Mouse (Mus musculus) embryonic facial prominence, embryonic 10.5 days (tissue): ENCODE results near the gene Cmbl. TPM values are rescaled to one million over a fixed set of nuclear protein-coding genes. Genes with fewer than 3 reads are reported as not detected.

Experiments
- DNase-seq: peaks from one replicate; pipeline ENCODE4 v3.0.0-alpha.2; 2017; ENCODE audit warnings: low spot score
- H3K27ac ChIP-seq: fragments of 300-500 bp; sonication (generic); replicated peaks from 2 replicates; pipeline ENCODE4 v1.5.1; 2016; ENCODE audit warnings: mild to moderate bottlenecking
- H3K27me3 ChIP-seq: fragments of 300-500 bp; sonication (generic); replicated peaks from 2 replicates; pipeline ENCODE4 v1.6.1; 2016; ENCODE audit warnings: low read depth, mild to moderate bottlenecking; ENCODE audit not compliant: poor library complexity, severe bottlenecking
- H3K36me3 ChIP-seq: fragments of 300-500 bp; sonication (generic); replicated peaks from 2 replicates; pipeline ENCODE4 v1.6.1; 2016; ENCODE audit warnings: mild to moderate bottlenecking, moderate library complexity
- H3K4me1 ChIP-seq: fragments of 300-500 bp; sonication (generic); 2 replicates; pipeline ENCODE4 v1.6.1; 2016
- H3K4me3 ChIP-seq: fragments of 300-500 bp; sonication (generic); 2 replicates; pipeline ENCODE4 v1.5.1; 2016; ENCODE audit warnings: mild to moderate bottlenecking, moderate library complexity
- H3K9me3 ChIP-seq: fragments of 300-500 bp; sonication (generic); 2 replicates; pipeline ENCODE4 v1.6.1; 2016; ENCODE audit warnings: mild to moderate bottlenecking
- WGBS: fragments of 180-500 bp; shearing (Covaris S2); methylation state at CpG from one replicate; pipeline ENCODE4 v1.1.7; 2016; 5-methylcytosine and 5-hydroxymethylcytosine counted together
- polyA plus RNA-seq: library from polyadenylated mRNA; unstranded; fragments of >200 nt; fragmentation: Nextera tagmentation; extraction: Ambion mirVana; gene quantifications from 2 replicates; pipeline ENCODE4 v1.2.1, GENCODE M21; 2016

Cmbl gene
- polyA plus RNA-seq, 1 experiment from 2014 or later = 2.3 TPM

DNA sequence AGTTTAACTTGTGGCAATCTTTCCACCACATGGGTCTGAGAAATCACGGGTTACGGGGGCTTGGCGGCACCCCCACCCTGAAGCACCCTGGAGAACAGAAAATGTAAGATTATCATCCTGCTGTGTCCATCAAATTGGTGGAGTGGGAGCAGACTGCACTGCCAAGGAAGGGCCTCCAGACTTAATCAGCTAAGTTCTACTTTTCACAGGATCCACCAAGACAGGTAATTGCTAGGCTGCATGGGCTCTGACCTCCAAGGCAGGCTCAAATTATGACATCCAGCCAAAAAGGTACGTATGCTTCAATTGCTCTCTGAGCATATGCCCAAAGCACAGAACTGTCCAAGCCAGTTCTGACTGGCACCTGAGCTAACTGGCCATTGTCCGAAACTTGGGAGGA lies 25.0 kb downstream of the Cmbl start:
- peaks cover 69% of the 10 kb centered on the region for H3K36me3 ChIP-seq
- no peak for DNase-seq

DNA sequence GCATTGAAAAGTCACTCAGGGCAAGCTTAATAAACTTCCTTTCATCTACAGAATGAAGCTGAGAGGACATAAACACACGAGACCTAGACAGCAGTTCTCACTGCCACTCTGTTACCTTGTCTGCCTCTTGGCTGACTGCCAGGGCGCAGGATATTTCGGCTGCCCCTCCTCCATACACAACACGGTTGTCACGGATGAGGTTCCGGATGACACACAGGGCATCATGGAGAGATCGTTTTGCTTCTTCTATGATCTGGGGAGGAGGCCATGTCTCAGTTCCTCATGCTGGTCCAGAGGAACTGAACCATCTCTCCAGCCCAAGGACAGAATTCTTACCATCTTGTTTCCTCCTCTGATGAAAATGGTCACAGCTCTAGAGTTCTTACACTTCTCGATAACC lies 27.3 kb downstream of the Cmbl start:
- H3K36me3 ChIP-seq = peaks cover 92% of the 10 kb centered on the region
- no peaks in the 10 kb centered on the region for H3K4me1 ChIP-seq
- H3K9me3 ChIP-seq = no peaks in the 10 kb centered on the region
- no peak overlapping the region for H3K4me3 ChIP-seq
- H3K27me3 ChIP-seq = no peaks in the 10 kb centered on the region
- no peak for DNase-seq
- 95% methylated on average over 8 of the region's 8 CpGs for WGBS
- no peak overlapping the region for H3K27ac ChIP-seq

More for the DNA sequence above, 25.0 kb downstream of the Cmbl start:
- no peak overlapping the region for H3K27ac ChIP-seq
- no peaks in the 10 kb centered on the region for H3K4me1 ChIP-seq
- no peak overlapping the region for H3K4me3 ChIP-seq
- H3K9me3 ChIP-seq = no peaks in the 10 kb centered on the region
- H3K27me3 ChIP-seq = no peaks in the 10 kb centered on the region
- WGBS = 90% methylated on average over 5 of the region's 5 CpGs

DNA sequence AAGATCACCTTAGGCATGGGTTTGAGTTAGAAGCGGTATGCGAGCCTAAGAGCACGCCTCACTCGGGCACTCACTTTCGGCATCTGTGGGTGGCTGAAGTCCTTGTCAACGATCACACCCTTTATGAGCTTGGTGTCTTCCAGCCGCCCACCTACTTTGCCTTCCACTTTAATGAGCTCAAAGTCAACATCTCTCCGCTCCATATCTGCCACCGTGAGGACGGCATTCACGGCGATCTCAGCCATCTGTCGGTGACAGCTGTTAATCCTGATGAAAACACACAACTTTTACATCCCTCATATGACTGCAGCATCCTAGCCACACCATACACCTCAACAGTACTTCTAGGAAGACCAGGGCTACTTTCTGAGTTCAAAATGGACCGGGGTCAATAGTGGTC lies 29.1 kb downstream of the Cmbl start:
- peaks cover 3% of the 10 kb centered on the region; the same call in 1 of the 2 replicates for H3K4me1 ChIP-seq
- WGBS = 95% methylated on average over 14 of the region's 14 CpGs
- H3K9me3 ChIP-seq = no peaks in the 10 kb centered on the region
- H3K36me3 ChIP-seq = peaks cover 97% of the 10 kb centered on the region
- no peak for DNase-seq
- H3K27ac ChIP-seq = no peak overlapping the region
- no peaks in the 10 kb centered on the region for H3K27me3 ChIP-seq
- H3K4me3 ChIP-seq = no peak overlapping the region

DNA sequence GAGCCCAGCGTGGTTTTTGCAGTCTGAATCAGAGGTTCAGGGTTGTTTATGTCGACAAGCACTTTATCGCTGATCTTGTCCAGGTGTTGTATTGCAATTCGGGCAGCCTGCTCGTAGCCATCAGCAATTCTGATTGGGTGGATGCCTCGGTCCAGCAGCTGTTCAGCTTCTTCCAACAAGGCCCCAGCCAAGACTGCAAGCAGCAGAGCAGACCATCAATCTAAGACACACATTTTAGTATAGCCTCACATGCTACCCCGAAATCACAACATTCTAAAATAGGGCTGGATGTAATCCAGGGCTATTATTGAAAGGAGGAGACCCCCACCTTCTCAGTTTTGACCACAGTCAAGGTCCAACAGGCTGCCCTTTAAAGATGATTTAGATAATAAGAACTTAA lies 30.5 kb downstream of the Cmbl start:
- H3K27ac ChIP-seq = no peak overlapping the region
- no peak overlapping the region for H3K4me3 ChIP-seq
- H3K36me3 ChIP-seq = peaks cover 83% of the 10 kb centered on the region
- DNase-seq = no peak
- 92% methylated on average over 7 of the region's 7 CpGs for WGBS
- H3K4me1 ChIP-seq = peaks cover 16% of the 10 kb centered on the region
- H3K27me3 ChIP-seq = no peaks in the 10 kb centered on the region
- no peaks in the 10 kb centered on the region for H3K9me3 ChIP-seq

DNA sequence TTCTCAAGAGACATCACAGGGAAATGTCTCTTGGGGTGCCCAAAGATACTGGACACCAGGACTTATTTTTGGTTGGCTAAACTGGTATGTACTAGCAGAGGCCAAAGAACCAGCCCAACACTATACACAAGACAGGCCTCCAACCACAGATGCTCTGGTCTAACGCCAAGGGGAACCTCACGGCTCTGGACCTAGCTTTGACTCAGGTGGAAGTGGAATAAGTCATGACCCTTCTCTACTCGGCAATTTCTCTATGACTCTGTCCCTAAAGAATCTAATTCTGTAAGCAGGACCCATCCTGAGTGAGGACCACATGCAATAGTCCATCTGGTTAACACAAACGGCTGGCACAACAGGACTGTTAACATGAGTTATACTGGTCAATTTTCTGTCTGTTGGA lies 34.6 kb downstream of the Cmbl start:
- H3K36me3 ChIP-seq = peaks cover 41% of the 10 kb centered on the region
- DNase-seq = no peak
- H3K9me3 ChIP-seq = no peaks in the 10 kb centered on the region
- H3K27ac ChIP-seq = no peak overlapping the region
- no peaks in the 10 kb centered on the region for H3K27me3 ChIP-seq
- peak overlapping the region; percentile 98 for H3K4me3 ChIP-seq
- 79% methylated on average over 4 of the region's 4 CpGs for WGBS
- H3K4me1 ChIP-seq = peaks cover 25% of the 10 kb centered on the region

DNA sequence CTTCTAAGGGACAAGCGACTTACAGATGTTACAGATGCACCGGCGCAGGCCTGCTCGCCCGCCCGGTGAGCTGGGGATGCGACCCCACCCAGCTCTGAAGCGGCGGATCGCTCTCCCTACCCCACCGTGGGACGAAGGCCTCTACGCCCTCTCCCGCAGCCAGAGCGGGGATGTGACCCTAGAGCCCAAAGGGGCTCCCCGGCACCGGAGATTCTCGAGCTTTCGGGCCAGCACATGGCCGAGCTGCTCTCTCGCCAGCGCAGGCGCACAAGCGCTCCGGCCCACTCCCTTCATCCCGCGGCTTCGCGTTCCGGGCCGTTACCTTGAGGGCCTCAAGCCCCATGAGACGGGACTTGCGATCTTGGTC lies 36.1 kb downstream of the Cmbl start:
- under 1% methylated on average over 33 of the region's 33 CpGs for WGBS
- Histone ChIP-seq H3K9me3 (no peaks in the 10 kb centered on the region), H3K4me1 (peaks cover 25% of the 10 kb centered on the region), H3K27ac (peak overlapping the region; percentile 94), H3K27me3 (no peaks in the 10 kb centered on the region), H3K36me3 (peaks cover 27% of the 10 kb centered on the region), H3K4me3 (peak overlapping the region; percentile 98)
- DNase-seq = no peak

DNA sequence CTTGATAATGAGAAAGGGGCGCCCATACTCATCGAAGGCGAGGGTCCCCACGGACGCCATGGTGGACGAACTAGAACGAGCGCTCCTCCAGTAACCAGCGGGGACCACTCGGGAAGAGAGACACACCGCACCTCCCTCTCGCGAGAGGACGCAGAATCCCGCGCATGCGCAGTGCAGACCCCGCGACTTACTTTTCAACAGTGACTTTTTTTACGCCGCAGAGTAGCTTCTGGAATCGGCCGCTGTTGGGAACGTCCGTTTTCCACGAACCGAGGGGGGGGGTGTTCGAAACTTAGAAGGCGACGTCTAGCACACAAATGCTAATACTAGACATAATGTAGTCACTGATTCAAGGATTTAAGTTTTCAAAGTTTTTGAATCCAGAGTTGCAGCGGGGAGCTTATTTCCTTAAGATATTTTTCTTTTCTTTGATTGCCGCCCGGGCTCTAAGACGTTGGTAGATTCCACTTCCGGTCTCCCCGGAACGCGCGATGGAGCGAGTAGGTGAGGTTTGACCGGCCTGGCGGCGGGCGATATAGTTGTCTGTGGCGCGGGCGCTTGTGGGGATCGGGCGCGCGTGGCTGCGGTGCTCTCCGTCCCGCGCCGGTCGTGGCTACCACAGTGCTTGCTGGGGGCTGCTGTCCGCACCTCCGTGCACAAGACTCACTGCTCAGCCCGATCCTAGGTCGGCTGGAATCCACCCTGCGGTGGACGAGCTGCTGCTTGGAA lies 36.6 kb downstream of the Cmbl start, which contains the start of the genes Cct5 and Fam173b:
Cct5 (minus strand) TSS at position 159 of the 729 bp plus-strand sequence.
Fam173b (plus strand) TSS at position 207 of the 729 bp plus-strand sequence.
- under 1% methylated on average over 63 of the region's 63 CpGs for WGBS
- peaks cover 25% of the 10 kb centered on the region for H3K4me1 ChIP-seq
- H3K27me3 ChIP-seq = no peaks in the 10 kb centered on the region
- H3K9me3 ChIP-seq = no peaks in the 10 kb centered on the region
- peak within 1 kb of the TSS; percentile 94 for H3K27ac ChIP-seq
- H3K36me3 ChIP-seq = peaks cover 22% of the 10 kb centered on the region
- peak; percentile 99 for DNase-seq
- H3K4me3 ChIP-seq = peak within 1 kb of the TSS; percentile 98

DNA sequence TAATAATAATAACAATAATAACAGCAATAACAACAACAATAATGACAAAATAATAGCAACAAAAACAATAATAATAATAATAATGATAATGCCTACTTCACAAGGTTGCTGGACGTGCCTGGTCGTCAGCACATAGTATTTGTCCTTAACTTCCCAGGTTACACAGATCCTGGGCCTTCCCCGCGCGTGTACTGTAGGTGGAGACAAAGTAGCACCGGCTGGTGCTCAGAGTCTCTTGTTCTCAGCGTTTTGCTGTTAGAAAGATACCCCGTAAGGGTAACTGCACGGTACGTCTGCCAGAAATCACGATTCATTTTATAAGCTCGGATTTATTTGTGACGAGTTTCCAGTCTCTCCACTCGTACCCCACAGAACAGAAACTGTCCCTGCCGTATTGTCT lies 37.2 kb downstream of the Cmbl start:
- DNase-seq = peak; percentile 75
- H3K27ac ChIP-seq = peak overlapping the region; percentile 94
- peaks cover 15% of the 10 kb centered on the region for H3K36me3 ChIP-seq
- no peaks in the 10 kb centered on the region for H3K9me3 ChIP-seq
- no peaks in the 10 kb centered on the region for H3K27me3 ChIP-seq
- peak overlapping the region; percentile 98 for H3K4me3 ChIP-seq
- H3K4me1 ChIP-seq = peaks cover 25% of the 10 kb centered on the region
- 12% methylated on average over 15 of the region's 15 CpGs for WGBS

DNA sequence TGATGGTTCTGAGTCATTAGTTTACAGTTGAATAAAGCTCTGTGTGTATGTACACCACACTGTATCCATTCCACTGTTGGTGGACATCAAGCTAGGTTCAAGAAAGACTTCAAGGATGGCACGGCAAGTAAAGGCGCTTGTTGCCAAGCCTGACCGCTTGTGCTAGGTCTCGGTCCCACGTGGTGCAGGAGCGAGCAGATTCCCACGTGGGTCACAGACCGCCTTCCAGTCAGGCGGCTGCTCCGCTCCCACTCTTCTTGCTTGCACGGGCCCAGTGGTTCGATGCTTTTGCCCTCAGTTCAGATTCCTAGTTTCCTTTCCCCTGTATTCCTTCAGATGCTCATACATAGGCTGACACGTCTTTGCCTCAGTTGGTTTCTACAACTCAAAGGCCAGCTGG lies 37.9 kb downstream of the Cmbl start:
- 92% methylated on average over 13 of the region's 13 CpGs for WGBS
- peaks cover 9% of the 10 kb centered on the region for H3K36me3 ChIP-seq
- H3K27me3 ChIP-seq = no peaks in the 10 kb centered on the region
- H3K4me3 ChIP-seq = peak overlapping the region; percentile 98
- H3K27ac ChIP-seq = no peak overlapping the region
- H3K4me1 ChIP-seq = peaks cover 25% of the 10 kb centered on the region
- no peaks in the 10 kb centered on the region for H3K9me3 ChIP-seq
- DNase-seq = no peak

DNA sequence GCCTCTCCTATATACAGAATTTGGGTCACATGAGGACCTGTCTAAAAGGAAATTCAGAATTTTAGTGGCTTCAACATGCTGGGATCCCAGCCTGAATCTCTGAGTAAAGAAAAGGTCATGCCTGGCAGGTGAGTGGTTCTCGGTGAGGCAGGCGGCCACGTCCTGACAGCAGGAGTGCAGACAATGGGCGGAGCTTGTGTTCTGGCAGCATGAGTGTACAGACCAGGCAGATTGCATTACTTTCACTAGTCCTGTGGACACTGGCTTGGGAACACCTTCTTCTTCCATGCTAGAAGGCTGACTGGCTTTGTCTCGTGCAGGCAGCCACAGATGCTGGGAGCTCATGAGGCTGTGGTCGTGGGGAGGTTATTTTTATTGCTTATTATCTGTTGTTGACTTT lies 41.6 kb downstream of the Cmbl start:
- Histone ChIP-seq H3K4me1 (peaks cover 9% of the 10 kb centered on the region), H3K36me3 (peaks cover 6% of the 10 kb centered on the region), H3K27ac (no peak overlapping the region), H3K27me3 (no peaks in the 10 kb centered on the region), H3K4me3 (no peak overlapping the region), H3K9me3 (no peaks in the 10 kb centered on the region)
- no peak for DNase-seq
- WGBS = 79% methylated on average over 6 of the region's 6 CpGs

DNA sequence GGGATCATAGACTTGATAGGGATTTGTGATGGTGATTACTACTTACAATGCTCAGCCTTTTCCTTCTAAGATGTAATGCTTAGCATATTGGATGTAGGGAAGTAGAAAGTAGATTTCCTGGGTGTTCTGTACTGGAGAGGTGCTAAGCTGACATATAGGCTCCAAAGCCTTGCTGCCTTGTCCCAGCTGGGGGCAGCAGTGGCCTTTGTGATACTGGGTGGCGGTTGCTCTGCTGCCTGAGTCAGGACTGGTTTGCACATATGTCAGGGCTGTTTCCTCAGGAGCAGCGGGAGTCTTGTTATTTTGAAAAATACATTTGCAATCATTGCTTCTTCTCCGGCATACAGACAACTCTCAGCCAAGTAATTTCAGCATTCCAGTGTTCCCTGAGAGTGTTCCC lies 45.8 kb downstream of the Cmbl start:
- no peaks in the 10 kb centered on the region for H3K4me1 ChIP-seq
- no peak overlapping the region for H3K4me3 ChIP-seq
- WGBS = 74% methylated on average over 3 of the region's 3 CpGs
- no peak overlapping the region for H3K27ac ChIP-seq
- no peaks in the 10 kb centered on the region for H3K27me3 ChIP-seq
- no peaks in the 10 kb centered on the region for H3K9me3 ChIP-seq
- peak; percentile 55 for DNase-seq
- peaks cover 23% of the 10 kb centered on the region for H3K36me3 ChIP-seq

DNA sequence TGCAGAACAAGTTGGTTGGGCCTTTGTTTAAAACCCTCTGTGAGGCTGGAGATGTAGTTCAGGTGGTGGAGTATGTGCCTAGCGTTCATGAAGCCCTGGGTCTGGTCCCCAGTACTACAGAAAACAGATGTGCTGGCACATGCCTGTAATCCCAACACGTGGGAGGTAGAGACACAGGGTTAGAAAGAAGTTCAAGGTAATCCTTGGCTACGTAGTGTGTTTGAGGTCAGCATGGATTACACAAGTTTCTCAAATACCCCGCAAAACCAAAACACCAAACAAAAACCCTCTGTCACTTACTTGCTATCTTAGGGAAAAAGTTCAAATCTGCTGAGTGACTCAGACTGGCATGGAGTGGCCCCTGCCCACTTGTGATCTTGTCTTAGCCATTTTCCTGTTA lies 46.8 kb downstream of the Cmbl start:
- WGBS = 92% methylated on average over 4 of the region's 4 CpGs
- Histone ChIP-seq H3K9me3 (no peaks in the 10 kb centered on the region), H3K4me3 (no peak overlapping the region), H3K4me1 (no peaks in the 10 kb centered on the region), H3K27me3 (no peaks in the 10 kb centered on the region), H3K27ac (no peak overlapping the region), H3K36me3 (peaks cover 29% of the 10 kb centered on the region)
- no peak for DNase-seq

DNA sequence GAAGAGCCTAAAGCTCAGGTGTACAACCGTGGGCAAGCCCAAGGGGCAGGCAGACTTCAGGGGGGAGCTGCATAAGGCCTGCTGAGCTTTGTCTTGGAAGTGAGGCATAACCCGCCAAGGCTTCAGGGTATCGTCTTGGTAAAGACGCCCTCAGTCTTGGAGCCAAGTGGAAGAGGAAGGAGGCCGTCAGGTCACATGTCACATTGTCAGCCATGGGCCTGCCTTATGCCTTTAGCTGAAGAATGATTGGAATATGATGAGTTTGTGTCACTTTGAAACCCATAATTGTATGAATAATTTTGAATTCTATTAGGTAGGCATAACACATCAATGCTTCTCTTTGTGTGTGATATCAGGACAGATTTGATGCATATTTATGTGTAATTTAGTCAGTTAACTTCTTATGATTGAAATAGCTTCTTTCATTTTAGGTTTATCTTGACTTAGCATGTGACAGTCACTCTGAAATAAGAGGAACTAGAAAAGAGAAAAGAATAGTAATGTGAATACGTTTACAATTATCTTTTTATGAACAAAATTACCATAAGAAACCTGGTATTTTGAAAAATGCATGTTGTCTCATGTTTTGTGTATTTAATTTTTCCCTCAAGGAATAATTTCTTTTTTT lies 48.8 kb downstream of the Cmbl start:
- Histone ChIP-seq H3K4me1 (no peaks in the 10 kb centered on the region), H3K27ac (no peak overlapping the region), H3K27me3 (no peaks in the 10 kb centered on the region), H3K9me3 (no peaks in the 10 kb centered on the region), H3K4me3 (no peak overlapping the region), H3K36me3 (peaks cover 46% of the 10 kb centered on the region)
- 90% methylated on average over 6 of the region's 6 CpGs for WGBS
- DNase-seq = no peak
